Mouse (Mus musculus) liver, adult 2 months (tissue): ENCODE measurements around the gene Prss45.

Source experiments
- CTCF ChIP-seq: fragments of 200-500 bp; IDR thresholded peaks from 2 replicates; pipeline ENCODE4 v1.5.1; 2011; ENCODE audit warnings: low read depth, low read length, control low read depth
- POLR2A ChIP-seq: fragments of 200-500 bp; IDR thresholded peaks from 2 replicates; pipeline ENCODE4 v1.6.1; 2011; ENCODE audit warnings: low read length, control low read depth; ENCODE audit not compliant: insufficient read depth; ENCODE audit errors: extremely low read depth

GRCm38 (mm10) chr9:110877888-110878287 is 43.5 kb downstream of the Prss45 start:
- TF ChIP-seq POLR2A (no peak), CTCF (no peak)
